Mouse (Mus musculus) ovary, postnatal 14 days (tissue): Measurements from ENCODE around the gene Acsl1.
A peak's percentile ranks its signal among the peaks of the same experiment; 100 is the strongest.

ENCODE experiments used
- DNase-seq: peaks from one replicate; pipeline ENCODE4 v3.0.0; 2022; ENCODE audit warnings: low spot score

Acsl1 gene

DNA sequence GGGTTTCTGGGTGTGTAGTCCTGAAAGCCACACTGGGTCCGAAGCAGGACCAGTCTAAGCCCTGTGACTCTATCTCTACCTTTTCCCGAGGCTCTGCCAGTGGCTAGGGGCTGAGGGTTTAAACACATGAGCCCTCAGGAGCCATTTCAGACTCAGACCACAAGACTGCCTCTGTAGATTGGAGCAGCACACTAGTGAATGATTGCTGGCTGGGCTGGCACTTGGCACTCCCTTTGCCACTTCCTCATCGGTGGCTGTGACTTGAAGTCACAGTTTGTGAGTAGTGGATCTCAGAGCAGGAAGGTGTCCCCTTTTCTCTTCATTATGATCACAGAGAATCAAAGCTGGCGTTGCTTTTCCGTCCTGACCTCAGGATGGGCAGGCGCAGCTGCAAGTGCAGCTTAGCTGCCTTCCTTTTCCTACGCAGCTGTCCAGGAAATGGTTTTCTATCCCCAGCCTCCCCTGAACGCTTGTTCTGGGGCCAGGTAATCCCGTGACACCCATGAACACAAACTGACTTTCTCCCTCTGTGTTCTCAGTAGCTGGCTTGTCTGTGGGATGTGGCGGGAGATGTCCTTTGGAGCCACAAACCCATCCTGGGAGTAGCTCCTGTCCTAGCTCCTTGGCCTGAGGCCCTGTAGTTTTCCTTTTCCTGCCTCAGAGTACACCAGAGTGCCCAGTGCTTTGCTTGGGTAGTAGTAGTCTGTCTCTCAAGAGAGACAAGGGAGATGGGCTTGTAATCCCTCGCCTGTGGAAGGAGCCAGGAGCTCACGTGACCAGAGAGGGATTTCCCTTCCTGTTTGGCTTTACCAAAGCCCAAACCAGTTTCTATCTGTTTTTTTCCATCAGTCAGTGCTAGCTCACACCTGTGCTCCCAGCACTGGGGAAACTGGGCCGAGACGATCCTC, 37.9 kb downstream of the Acsl1 start:
- no peak for DNase-seq

DNA sequence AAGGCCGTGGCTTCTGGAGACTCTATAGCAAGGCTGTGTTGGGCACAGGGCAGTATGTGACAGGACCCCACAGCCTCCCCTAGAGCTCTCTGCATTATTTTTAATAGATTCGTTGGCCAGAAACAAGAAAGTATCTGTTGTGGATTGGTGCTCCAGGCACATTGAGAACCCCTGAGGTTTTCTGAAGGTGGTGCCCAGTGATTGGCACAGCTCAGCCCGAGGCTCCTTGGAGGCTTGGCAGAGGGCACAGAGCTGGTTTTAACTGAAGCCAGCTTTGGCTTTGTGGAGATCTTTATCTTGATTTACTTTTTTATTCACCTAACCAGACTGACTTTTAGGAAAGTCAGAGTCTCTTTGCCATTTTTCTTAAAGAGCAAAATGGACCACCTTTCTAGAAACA, 38.6 kb downstream of the Acsl1 start:
- DNase-seq, result no peak

DNA sequence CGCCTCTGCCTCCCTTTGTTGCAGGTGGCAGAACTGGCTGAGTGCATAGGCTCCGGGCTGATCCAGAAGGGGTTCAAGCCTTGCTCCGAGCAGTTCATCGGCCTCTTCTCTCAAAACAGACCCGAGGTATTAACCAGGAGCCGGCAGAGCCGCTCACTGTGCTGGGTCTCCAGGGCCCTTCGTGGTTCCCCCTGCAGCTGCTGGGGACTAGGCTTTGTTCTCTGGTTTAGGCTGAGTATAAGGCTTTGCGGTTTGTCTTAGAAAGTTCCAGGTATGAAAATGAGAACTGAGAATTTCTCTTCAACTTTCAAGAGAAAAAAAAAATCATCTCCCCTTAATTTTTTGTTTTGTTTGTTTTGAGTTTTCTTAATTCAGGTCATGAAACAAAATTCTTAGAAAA, 40.5 kb downstream of the Acsl1 start:
- DNase-seq, result no peak

DNA sequence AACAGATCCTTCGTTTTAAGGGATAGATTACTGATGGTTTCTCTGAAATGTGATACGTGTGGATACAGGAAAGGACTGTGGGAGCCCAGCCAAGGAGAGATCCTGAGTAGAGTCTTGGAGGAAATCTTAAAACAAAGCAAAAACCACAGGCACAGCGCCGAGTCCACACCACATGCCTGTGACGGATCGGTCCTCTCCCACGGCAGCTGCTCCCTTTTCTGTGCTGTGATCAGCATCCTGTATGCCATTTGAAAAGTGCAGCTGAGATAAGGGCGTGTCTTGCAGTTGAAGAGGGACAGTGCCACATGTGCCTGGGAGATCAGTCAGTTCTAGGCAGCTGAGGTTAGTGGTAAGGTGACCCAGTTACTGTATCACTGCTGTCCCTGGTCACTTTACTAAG, 41.7 kb downstream of the Acsl1 start:
- DNase-seq, result no peak

DNA sequence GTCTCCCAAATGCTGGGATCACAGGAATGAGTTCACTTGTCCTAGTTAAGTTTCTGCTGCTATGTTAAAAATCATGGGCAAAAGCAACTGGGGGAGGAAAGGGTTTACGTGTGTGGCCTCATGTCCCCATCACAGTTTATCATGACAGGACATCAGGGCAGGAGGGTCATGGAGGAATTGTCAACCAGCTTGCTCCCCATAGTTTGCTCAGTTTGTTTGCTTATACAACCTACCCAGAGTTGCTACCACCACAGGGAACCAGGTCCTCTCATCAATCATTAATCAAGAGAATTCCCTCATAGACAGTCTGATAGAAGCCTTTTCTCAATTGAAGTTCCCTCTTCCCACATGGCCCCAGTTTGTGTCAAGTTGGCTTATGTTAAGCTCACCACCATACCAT, 43.2 kb downstream of the Acsl1 start:
- DNase-seq, result no peak

DNA sequence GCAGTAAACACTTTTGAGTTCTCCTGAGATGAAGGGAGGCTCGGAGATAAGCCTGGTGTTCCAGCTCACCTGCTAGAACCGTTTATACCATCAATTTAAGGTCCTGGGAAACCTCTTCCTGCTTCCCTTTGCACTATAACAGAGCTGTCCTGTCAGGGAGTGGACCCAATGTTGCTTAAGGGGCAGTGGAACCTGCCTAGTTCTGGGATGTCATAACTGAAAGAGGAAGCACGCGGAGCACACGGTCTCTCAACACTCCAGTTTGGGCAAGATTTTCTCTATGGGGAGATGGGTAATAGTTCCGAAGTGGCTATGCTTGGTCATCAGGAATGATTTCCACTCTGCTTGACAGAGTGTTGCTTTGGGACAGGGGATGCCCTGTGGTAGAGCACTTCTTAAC, 49.8 kb downstream of the Acsl1 start:
- DNase-seq, result no peak

DNA sequence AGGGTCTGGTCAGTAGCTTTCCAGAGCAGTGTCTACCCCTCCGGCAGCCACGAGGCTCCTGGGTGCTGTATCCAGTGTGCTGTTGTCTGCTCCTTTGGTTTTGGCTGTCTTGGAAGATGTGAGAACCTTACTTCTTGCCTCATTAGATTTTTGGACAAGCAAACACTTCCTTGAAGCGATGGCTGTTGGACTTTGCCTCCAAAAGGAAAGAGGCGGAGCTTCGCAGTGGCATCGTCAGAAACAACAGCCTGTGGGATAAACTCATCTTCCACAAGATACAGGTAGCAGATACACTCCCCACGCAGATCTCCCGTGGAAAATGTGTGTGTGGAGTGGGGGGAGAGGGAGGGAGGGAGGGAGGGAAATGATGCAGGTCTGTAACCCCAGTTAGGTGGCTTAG, 55.3 kb downstream of the Acsl1 start:
- DNase-seq, result no peak

DNA sequence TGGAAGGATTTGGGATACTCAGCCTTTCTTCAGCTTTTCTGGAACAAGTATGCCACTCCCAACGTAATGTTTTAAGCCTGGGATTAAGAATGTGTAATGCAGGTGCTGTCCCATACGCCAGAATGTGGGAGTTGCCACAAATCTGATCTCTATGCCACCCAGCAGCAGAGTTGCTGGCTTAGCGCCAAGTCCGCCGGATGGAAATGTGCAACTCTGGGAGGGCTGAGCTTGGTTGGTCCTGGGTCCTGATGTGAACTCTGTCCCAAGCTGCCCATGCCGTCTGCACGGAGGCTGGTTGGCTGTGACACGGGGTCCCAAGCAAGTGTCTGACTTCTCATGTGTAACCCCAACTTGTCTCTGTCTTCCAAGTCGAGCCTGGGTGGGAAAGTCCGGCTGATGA, 56.0 kb downstream of the Acsl1 start:
- DNase-seq, result no peak

DNA sequence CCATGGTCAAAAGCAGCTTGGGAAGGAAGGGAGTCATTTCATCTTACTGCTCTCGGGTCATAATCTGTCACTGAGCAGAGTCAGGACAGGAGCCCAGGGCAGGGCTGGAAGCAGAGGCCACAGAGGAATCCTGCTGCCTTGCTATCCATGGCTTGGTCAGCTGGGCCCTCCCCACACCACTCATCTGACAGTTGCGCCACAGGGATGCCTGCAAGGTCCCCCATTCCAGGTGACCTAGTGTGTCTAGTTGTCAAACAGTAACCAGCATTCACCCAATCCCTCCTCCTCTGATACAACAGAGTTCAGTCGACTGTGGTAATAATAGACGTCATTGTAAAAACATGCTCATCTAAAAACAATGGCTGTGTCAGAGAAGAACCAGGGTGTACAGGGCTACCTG, 58.7 kb downstream of the Acsl1 start:
- DNase-seq, result no peak

DNA sequence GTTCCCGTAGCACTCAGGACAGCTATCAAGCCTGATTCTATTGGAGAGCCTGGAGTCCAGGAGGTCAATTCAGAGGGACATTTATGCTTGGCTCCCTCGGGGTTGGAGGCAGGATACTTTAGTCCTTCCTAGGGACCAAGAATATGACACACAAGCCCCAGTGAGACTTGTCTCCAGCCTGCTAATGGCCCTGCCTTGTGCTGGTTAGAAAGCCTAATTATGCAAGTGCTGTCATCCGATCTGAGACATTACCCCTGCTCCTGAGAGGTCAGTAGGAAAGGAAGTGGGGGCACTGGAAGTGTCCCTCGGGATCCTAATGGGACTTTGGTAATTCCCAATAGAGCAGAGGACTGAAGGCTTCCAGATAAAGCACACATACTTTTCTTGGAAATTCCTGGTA, 59.7 kb downstream of the Acsl1 start:
- DNase-seq, result no peak

DNA sequence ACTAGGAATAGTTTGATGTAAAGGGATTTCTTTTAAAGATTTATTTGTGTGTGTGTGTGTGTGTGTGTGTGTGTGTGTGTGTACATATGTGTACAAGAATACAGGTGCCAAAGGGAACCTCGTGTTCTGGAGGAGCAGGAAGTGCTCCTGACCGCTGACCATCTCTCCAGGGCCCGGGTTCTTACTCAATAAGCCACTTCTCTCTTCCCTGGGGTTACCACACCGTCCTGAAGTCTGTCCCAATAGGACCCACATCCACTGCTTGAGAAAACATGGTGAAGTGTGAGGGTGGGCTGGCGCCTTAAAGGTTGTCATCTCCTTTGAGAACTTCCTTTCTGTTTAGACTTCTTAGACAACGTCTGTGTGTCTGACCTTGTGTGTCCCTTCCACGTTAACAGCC, 63.1 kb downstream of the Acsl1 start:
- DNase-seq, result no peak

DNA sequence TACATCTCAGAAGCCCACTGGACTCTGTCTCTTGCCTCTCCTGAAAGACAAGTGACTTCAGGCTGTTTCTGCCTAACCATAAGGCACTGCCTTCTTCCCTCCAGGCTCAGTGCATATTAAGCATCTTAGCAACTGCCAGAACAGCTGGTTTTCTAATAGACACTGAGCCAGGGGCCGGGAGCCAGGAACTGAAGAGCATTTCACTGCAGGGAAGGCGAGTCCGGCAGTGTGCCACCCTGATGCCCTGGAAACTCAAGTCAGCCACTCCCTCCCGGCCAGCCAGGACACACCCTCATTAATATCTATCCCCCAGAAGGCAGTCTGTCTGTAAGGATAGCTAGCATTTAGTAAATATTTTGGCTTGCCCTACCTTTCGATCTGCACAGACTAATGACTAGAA, 68.9 kb downstream of the Acsl1 start:
- DNase-seq, result no peak

DNA sequence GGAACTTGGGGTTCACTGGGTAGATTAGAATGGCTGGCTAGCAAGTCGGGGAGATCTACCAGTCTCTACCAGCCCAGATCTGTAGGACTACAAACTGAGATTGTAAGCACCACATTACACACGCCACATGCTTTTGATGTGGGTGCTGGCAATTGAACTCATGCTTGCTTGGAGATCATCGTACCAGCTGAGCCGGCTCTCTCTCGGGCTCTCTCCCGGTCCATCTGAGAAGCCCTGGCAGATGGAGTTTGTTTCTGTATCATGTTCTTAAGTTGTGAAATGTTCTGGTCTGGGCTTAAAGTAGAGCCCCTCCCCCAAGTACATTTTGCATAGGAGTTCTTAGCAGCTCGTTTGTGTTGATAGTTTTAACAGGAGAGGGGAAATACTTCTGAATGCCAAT, 72.4 kb downstream of the Acsl1 start:
- DNase-seq, result no peak

DNA sequence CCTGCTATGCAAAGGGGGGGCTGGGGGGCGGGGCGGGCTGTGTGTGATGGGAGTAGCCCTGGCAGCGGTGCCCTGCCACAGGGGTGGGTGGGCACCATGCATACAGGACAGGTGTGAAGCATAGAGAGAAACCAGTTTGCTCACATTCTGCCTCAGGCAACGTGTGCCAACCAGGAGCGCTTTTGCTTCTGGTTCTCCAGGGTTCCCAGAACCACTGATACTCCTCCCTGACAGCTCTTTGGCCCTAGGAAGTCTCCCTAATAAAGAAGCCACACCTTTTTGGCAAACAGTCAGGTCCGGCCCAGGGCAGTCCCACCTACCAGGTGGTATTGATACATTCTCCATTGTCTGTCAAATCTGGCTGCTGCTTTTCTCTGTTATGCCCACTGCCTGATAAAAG, 72.8 kb downstream of the Acsl1 start:
- DNase-seq, result no peak

DNA sequence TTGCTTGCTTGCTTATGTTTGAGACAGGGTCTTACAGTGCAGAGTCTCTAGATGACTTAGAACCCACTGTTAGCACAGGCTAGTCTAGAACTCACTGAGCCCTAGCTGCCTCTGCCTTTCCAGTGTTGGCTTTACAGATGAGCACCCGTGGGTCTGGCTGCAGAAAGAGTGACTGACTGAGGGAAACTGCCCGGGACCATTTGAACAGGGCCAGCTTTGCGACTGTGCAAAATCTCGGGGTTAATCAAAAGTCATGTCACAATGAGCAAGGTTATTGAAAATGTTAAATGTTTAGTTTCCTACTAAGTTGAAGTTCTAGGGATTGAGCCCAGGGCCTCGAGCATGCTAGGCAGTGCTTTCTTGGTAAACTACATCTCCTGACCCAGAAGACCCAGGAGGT, 75.0 kb downstream of the Acsl1 start:
- DNase-seq, result no peak

DNA sequence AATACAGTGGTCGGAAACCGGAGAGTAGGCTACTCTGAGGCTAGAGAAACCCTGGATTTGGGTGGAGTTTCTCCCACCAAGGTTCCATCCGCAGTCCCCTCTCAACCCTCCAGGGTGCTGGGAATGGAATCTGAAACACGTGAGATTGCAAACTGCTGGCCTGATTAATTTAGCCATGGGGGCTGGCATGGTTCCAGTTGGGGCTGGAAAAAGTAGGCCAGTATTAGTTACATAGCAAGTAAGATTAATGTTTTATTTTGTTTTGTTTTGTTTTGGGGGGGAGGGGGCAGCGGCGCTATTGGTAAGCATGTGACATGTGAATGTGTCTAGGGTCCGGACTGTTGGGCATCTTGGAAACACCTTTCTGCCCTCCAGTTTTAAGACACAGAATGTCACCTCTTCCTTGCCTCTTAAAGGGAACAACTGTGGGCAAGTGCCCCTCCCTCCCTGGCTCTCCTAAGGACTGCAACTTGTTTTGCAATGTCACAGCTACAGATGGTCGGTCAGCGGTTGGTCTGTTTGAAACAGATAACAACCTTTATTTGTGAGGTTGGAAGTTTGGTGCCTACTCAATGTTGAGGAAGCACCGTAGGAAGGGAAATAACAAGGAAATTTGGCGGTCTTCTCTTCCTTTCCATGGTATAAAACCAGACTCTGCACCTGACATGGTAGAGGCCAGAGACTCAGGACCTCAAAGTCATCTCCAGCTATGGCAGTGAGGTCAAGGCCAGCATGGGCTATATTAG, 75.8 kb downstream of the Acsl1 start:
- DNase-seq, result no peak

DNA sequence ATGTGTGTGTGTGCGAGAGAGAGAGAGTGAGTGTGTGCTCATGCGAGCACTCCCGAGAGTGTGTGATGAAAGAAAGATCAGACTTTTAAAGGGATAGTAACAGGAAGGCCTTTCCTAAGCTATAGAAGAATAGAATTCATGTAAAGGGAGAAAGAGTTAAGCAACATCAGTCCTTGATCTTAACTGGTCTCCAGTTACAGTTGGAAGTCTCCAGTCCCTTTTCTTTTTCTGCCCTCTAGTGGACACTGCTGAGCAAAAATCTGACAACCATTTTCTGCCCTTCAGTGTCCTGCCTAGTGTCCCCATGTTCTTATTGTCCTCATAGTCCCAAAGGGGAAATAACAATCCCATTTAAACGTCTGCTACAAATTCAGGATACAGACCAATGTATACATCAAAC, 76.4 kb downstream of the Acsl1 start:
- no peak for DNase-seq

DNA sequence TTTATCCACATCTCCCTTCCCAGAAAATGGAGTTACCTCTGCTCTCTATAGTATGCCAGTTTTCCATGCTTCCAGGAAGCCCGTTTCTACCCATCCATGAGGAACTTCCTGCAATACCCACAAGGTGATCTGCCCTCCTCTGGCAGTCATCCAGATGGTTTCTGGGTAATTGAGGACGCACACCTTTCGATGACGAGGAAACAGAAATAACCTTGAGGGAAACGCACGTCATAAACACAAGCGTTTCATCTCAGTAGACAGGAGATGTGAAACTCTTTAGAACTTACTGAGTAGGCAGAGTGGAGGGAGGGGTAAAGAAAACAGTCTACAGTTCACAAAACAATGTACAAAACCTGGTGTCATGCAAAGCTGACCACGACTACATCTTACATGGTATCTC, 79.2 kb downstream of the Acsl1 start:
- DNase-seq, result no peak

DNA sequence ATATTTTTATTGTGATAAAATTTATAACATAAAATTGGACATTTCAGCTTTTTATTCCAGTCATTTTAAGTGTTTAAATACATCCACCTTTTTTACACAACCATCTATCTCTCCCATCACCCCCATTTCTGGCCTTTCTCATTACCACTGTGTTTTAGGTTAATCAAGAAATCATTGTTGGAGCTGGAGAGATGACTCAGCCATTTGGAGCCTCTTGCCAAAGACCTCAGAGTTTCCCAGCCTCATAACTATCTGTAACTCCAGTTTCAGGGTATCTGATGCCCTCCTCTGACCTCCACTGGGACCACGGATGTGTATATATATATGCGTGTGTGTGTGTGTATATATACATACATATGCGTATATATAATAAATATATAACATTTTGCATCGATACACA, 80.2 kb downstream of the Acsl1 start:
- DNase-seq, result no peak

DNA sequence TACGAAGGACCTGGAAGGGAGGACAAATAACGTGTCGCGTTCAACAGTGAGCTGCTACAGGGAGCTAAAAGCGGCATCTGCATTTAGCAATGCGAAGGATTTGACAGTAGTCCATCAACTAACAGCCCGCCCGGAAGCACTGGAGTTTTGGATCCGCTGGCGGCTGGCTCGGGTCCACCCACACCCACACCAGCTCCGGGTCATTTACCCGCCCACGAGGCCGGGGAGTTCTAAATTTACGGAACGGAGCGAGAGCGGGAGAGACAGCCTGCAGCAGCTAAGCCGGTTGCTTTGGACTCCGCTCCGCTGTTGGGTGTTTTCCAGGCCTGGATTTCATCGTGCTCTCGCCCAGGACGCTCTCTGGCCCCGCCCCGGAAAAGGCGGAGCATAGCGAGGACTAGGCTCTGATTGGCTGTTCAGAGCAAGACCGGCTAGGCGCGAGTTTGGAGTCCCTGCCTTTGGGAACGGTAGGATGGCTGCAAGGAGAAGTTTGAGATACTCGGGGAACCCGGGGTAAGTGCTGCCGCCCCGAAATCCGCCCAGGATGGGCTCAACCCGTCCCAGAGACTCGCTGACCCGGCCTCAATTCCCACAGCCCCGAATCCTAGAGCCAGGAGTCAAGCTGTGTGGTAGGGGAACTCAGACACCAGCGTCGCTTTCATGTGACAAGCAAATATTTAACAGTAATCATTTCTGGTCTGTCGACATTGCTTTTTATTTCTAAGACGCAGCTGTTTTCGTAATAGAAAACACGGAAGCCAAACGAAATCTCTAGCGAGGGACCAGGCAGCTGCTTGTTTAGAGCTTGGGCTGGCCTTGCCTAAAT, 81.0 kb downstream of the Acsl1 start, which contains the start of gene Cenpu:
Gene Cenpu, plus strand, starts transcription at position 414 of the 826 bp plus-strand sequence.
- peak; percentile 100 for DNase-seq

DNA sequence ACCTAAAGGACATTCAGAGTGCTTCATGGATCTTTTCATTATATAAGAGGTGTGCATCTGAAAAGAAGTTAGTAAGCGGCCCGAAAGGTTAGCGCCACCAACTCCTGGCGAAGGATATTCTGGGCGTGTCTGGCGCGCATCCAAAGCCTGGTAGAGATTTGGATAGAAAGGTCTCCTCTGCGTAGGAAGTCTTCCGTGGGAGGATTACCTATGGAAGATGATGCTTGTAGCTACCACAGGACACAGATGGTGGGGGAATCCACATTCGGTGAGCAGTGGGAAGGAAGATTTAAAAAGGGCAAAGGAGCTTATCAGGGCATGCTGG, 81.6 kb downstream of the Acsl1 start:
- DNase-seq, result no peak

DNA sequence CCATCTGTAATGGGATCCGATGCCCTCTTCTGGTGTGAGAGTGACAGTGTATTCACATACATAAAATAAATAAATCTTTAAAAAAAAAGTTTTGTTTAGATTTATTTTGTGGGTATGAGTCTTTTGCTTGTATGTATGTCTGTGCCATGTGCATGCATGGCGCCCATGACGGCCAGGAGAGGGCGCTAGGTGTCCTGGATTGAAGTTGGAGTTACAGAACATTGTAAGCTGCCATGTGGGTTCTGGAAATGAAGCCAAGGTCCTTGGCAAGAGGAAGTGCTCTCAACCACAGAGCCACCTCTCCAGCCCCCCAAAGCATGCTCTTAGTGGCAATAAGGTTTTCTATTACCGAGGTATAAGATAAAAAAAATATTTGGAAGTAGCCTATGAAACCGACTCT, 88.6 kb downstream of the Acsl1 start:
- DNase-seq, result no peak

DNA sequence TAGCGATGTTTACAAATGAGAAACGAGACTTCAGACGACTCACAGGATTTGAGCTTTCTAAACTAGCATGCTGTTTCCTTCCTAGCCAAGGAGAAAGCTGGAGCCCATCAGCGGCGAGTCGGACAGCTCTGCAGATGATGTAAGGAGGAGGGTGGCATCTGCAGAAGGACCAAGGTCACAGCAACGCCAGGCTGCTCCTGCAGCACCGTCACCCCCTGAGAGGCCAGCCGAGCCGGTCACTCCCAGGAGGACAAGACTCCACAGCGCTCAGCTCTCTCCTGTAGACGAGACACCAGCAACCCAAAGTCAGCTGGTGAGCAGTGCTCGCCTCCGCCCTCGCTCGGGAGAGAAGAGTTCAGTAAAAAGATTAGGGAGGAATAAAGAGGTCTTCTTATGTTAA, 91.5 kb downstream of the Acsl1 start:
- DNase-seq, result no peak
